In genomic region chr10:81543633-81544032, GRCm38 (mm10) we compare ENCODE assay signal across 8 mouse cellular contexts. TPM values are rescaled to one million over a fixed set of nuclear protein-coding genes. Genes with fewer than 3 reads are reported as not detected.
DNase-seq lines count a peak whose midpoint lies in the region; ATAC-seq and TF ChIP-seq lines count a peak whose summit lies in the region.

No protein-coding gene starts in this region.

- H3K36me3 ChIP-seq in heart, embryonic 11.5 days (ENCODE audit: control insufficient read depth, insufficient read depth, low read length), result no peaks in the 10 kb centered on the region
- H3K36me3 ChIP-seq in E14TG2a.4 (ENCODE audit: insufficient read depth, low read length), result peaks cover 31% of the 10 kb centered on the region
- H3K36me3 ChIP-seq in forebrain, embryonic 15.5 days, result no peaks in the 10 kb centered on the region
- H3K36me3 ChIP-seq in liver, embryonic 16.5 days (ENCODE audit: control insufficient read depth, insufficient read depth), result no peaks in the 10 kb centered on the region

- ATAC-seq in heart, embryonic 11.5 days (replicated peaks; ENCODE audit: insufficient number of reproducible peaks, low FRiP score, low TSS enrichment), result no peak
- no peak for ATAC-seq in forebrain, embryonic 15.5 days (replicated peaks)
- no peak for ATAC-seq in liver, embryonic 16.5 days (ENCODE audit: low read depth)
- ATAC-seq in megakaryocyte-erythroid progenitor cell, adult 5-6 weeks (replicated peaks; ENCODE audit: low FRiP score, low TSS enrichment, poor library complexity, severe bottlenecking), result no peak

- no peaks in the 10 kb centered on the region for H3K9me3 ChIP-seq in heart, embryonic 11.5 days (replicated peaks; ENCODE audit: control insufficient read depth, low read length)
- no peaks in the 10 kb centered on the region for H3K9me3 ChIP-seq in E14TG2a.4 (ENCODE audit: low read length)
- no peaks in the 10 kb centered on the region for H3K9me3 ChIP-seq in forebrain, embryonic 15.5 days
- no peaks in the 10 kb centered on the region for H3K9me3 ChIP-seq in liver, embryonic 16.5 days (replicated peaks; ENCODE audit: control insufficient read depth, low read length)

- peak overlapping the region; percentile 87 for H3K9ac ChIP-seq in heart, embryonic 11.5 days (ENCODE audit: low read depth, low read length)
- peak overlapping the region; percentile 93 for H3K9ac ChIP-seq in forebrain, embryonic 15.5 days (replicated peaks)
- peak overlapping the region; percentile 93 for H3K9ac ChIP-seq in liver, embryonic 16.5 days (ENCODE audit: low read depth, low read length)

- H3K27me3 ChIP-seq in heart, embryonic 11.5 days (ENCODE audit: control insufficient read depth, insufficient read depth, low read length), result no peaks in the 10 kb centered on the region
- H3K27me3 ChIP-seq in E14TG2a.4 (ENCODE audit: insufficient read depth, low read length), result peaks cover 13% of the 10 kb centered on the region
- no peaks in the 10 kb centered on the region for H3K27me3 ChIP-seq in forebrain, embryonic 15.5 days
- no peaks in the 10 kb centered on the region for H3K27me3 ChIP-seq in liver, embryonic 16.5 days (ENCODE audit: control insufficient read depth, insufficient read depth, low read depth, low read length)

- no peak for TF ChIP-seq CTCF in E14TG2a.4 (conservative IDR thresholded peaks at IDR 0.05; ENCODE audit: low read length)

- no peak for DNase-seq in heart, adult 9 months (ENCODE audit: low spot score in 2 of 2)
- no peak for DNase-seq in adrenal gland, postnatal 4 days (ENCODE audit: low spot score in 2 of 2)
- DNase-seq in frontal cortex, postnatal 10 days (ENCODE audit: low spot score in 2 of 2), result no peak

- 91% methylated on average over 1 of the region's 1 CpGs for WGBS in heart, embryonic 11.5 days (ENCODE audit: insufficient replicate concordance)
- WGBS in forebrain, embryonic 15.5 days, result 56% methylated on average over 1 of the region's 1 CpGs
- 83% methylated on average over 1 of the region's 1 CpGs for WGBS in liver, embryonic 16.5 days (ENCODE audit: insufficient replicate concordance)

- no peak overlapping the region for H3K27ac ChIP-seq in heart, embryonic 11.5 days (ENCODE audit: low read depth, low read length)
- 0 out of 2 replicates have a peak overlapping the region, but pooled peaks have one; percentile 92 for H3K27ac ChIP-seq in forebrain, embryonic 15.5 days (replicated peaks)
- 0 out of 2 replicates have a peak overlapping the region, but pooled peaks have one; percentile 12 for H3K27ac ChIP-seq in liver, embryonic 16.5 days (ENCODE audit: low read length)

- peak overlapping the region; percentile 93 for H3K4me3 ChIP-seq in heart, embryonic 11.5 days (ENCODE audit: low read depth, low read length)
- peak overlapping the region; percentile 91 for H3K4me3 ChIP-seq in E14TG2a.4 (replicated peaks; ENCODE audit: low read length)
- H3K4me3 ChIP-seq in forebrain, embryonic 15.5 days, result peak overlapping the region; percentile 96
- peak overlapping the region; percentile 92 for H3K4me3 ChIP-seq in liver, embryonic 16.5 days (ENCODE audit: low read depth, low read length)

- peaks cover 36% of the 10 kb centered on the region for H3K4me1 ChIP-seq in heart, embryonic 11.5 days (ENCODE audit: control insufficient read depth, insufficient read depth, low read length)
- peaks cover 66% of the 10 kb centered on the region for H3K4me1 ChIP-seq in E14TG2a.4 (replicated peaks; ENCODE audit: low read depth, low read length)
- H3K4me1 ChIP-seq in forebrain, embryonic 15.5 days, result peaks cover 38% of the 10 kb centered on the region
- peaks cover 57% of the 10 kb centered on the region for H3K4me1 ChIP-seq in liver, embryonic 16.5 days (ENCODE audit: control insufficient read depth, low read depth, low read length)

- H3K4me2 ChIP-seq in heart, embryonic 11.5 days, result peak overlapping the region; percentile 97
- H3K4me2 ChIP-seq in forebrain, embryonic 15.5 days (replicated peaks), result peak overlapping the region; percentile 96
- H3K4me2 ChIP-seq in liver, embryonic 16.5 days (ENCODE audit: low read depth, low read length), result peak overlapping the region; percentile 99

RNA-seq across cellular contexts. Expression of gene Gna11, which starts 1.4 kb away (rescaled TPM):
- polyA plus RNA-seq in heart, embryonic 11.5 days (2014; fragmentation: Nextera tagmentation; extraction: Ambion mirVana), result 55.5 and 58.8 TPM in 2 replicates
- 99.8 and 103 TPM in 2 replicates for polyA plus RNA-seq in forebrain, embryonic 15.5 days (2015; fragmentation: Nextera tagmentation; extraction: Ambion mirVana)
- 20.0 and 24.3 TPM in 2 replicates for polyA plus RNA-seq in liver, embryonic 16.5 days (2015; fragmentation: Nextera tagmentation; extraction: Ambion mirVana)
- 10 to 100 TPM; 74.2 to 74.4 TPM for total RNA-seq in adrenal gland, postnatal 4 days (2021)
- total RNA-seq in megakaryocyte-erythroid progenitor cell, adult 5-6 weeks (2014; fragmentation: Nextera tagmentation), result 13.7 and 22.4 TPM in 2 replicates
- total RNA-seq in megakaryocyte-erythroid progenitor cell, adult 5-6 weeks (2017), result 16.0 and 57.4 TPM in 2 replicates

RNA-seq across cellular contexts. Expression of gene Aes, which starts 15.7 kb away (rescaled TPM):
- polyA plus RNA-seq in heart, embryonic 11.5 days (2014; fragmentation: Nextera tagmentation; extraction: Ambion mirVana), result 330 and 481 TPM in 2 replicates
- polyA plus RNA-seq in forebrain, embryonic 15.5 days (2015; fragmentation: Nextera tagmentation; extraction: Ambion mirVana), result 665 and 705 TPM in 2 replicates
- 131 and 141 TPM in 2 replicates for polyA plus RNA-seq in liver, embryonic 16.5 days (2015; fragmentation: Nextera tagmentation; extraction: Ambion mirVana)
- 100 to 1,000 TPM; 639 to 647 TPM for total RNA-seq in adrenal gland, postnatal 4 days (2021)
- 185 and 209 TPM in 2 replicates for total RNA-seq in megakaryocyte-erythroid progenitor cell, adult 5-6 weeks (2014; fragmentation: Nextera tagmentation)
- total RNA-seq in megakaryocyte-erythroid progenitor cell, adult 5-6 weeks (2017), result 162 and 206 TPM in 2 replicates

RNA-seq across cellular contexts. Expression of gene Gna15, which starts 19.6 kb away (rescaled TPM):
- 2.5 and 3.4 TPM in 2 replicates for polyA plus RNA-seq in heart, embryonic 11.5 days (2014; fragmentation: Nextera tagmentation; extraction: Ambion mirVana)
- 0.57 and 0.84 TPM in 2 replicates for polyA plus RNA-seq in forebrain, embryonic 15.5 days (2015; fragmentation: Nextera tagmentation; extraction: Ambion mirVana)
- polyA plus RNA-seq in liver, embryonic 16.5 days (2015; fragmentation: Nextera tagmentation; extraction: Ambion mirVana), result 4.3 and 4.4 TPM in 2 replicates
- 1 to 10 TPM in 1 of 2 experiments, under 1 TPM in 1; 0.67 to 1.2 TPM for total RNA-seq in adrenal gland, postnatal 4 days (2021)
- total RNA-seq in megakaryocyte-erythroid progenitor cell, adult 5-6 weeks (2014; fragmentation: Nextera tagmentation), result 41.4 and 48.1 TPM in 2 replicates
- 42.6 and 45.2 TPM in 2 replicates for total RNA-seq in megakaryocyte-erythroid progenitor cell, adult 5-6 weeks (2017)

RNA-seq across cellular contexts. Expression of gene Tle2, which starts 30.7 kb away (rescaled TPM):
- 17.8 and 18.3 TPM in 2 replicates for polyA plus RNA-seq in heart, embryonic 11.5 days (2014; fragmentation: Nextera tagmentation; extraction: Ambion mirVana)
- polyA plus RNA-seq in forebrain, embryonic 15.5 days (2015; fragmentation: Nextera tagmentation; extraction: Ambion mirVana), result 27.3 and 28.0 TPM in 2 replicates
- 1.8 and 2.7 TPM in 2 replicates for polyA plus RNA-seq in liver, embryonic 16.5 days (2015; fragmentation: Nextera tagmentation; extraction: Ambion mirVana)
- 10 to 100 TPM; 24.9 to 30.4 TPM for total RNA-seq in adrenal gland, postnatal 4 days (2021)
- 4.2 and 5.9 TPM in 2 replicates for total RNA-seq in megakaryocyte-erythroid progenitor cell, adult 5-6 weeks (2014; fragmentation: Nextera tagmentation)
- 0.33 and 0.69 TPM in 2 replicates for total RNA-seq in megakaryocyte-erythroid progenitor cell, adult 5-6 weeks (2017)

RNA-seq across cellular contexts. Expression of gene S1pr4, which starts 43.7 kb away (rescaled TPM):
- 0.56 and 0.79 TPM in 2 replicates for polyA plus RNA-seq in heart, embryonic 11.5 days (2014; fragmentation: Nextera tagmentation; extraction: Ambion mirVana)
- polyA plus RNA-seq in forebrain, embryonic 15.5 days (2015; fragmentation: Nextera tagmentation; extraction: Ambion mirVana), result 0.69 and 0.73 TPM in 2 replicates
- 4.8 and 5.3 TPM in 2 replicates for polyA plus RNA-seq in liver, embryonic 16.5 days (2015; fragmentation: Nextera tagmentation; extraction: Ambion mirVana)
- total RNA-seq in adrenal gland, postnatal 4 days (2021), result 1 to 10 TPM; 2.0 to 2.7 TPM
- total RNA-seq in megakaryocyte-erythroid progenitor cell, adult 5-6 weeks (2014; fragmentation: Nextera tagmentation), result 19.0 and 22.2 TPM in 2 replicates
- total RNA-seq in megakaryocyte-erythroid progenitor cell, adult 5-6 weeks (2017), result 17.2 and 18.9 TPM in 2 replicates
